Mouse (Mus musculus): ENCODE results near the gene Tpt1.

GRCm38 (mm10) chr14:75869769-75870363 is 25.0 kb downstream of the Tpt1 start:
- no peak for TF ChIP-seq CTCF (IDR thresholded peaks at IDR 0.05)
- TF ChIP-seq EP300 (IDR thresholded peaks at IDR 0.05) = no peak
